Mouse (Mus musculus): Measurements from ENCODE around the gene Cdhr1. TPM values are rescaled to one million over a fixed set of nuclear protein-coding genes. Genes with fewer than 3 reads are reported as not detected.

The Cdhr1 gene
- polyA plus RNA-seq, 1 experiment: not detected

DNA sequence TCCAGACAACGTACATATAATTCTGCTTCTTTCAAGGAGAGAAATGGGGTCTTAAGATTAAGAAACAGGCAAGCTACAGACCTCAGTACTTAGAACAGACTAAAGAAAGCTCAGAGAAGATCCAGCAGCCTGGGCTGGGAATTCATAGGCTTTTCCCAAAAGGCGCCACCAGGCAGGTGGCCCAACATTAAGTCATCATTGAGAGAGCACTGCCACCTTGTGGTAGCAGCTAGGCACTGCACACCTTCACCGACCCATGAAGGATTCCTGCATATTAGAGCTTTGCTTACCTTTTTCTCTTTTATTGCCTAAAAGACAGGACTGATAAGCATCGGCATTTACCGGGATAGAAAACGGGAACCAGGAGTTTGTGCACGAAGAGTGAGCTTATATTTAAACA is 64.9 kb downstream of the Cdhr1 start:
- Histone ChIP-seq H3K27me3 (replicated peaks) (peaks cover 5% of the 10 kb centered on the region), H3K9me3 (no peaks in the 10 kb centered on the region), H3K4me1 (no peaks in the 10 kb centered on the region), H3K4me3 (replicated peaks) (no peak overlapping the region), H3K36me3 (replicated peaks; ENCODE audit: low read length) (no peaks in the 10 kb centered on the region)
- TF ChIP-seq FLI1 (IDR thresholded peaks at IDR 0.05; ENCODE audit: low read length): no peak
- no peak for TF ChIP-seq GATA1 (IDR thresholded peaks at IDR 0.05; ENCODE audit: borderline replicate concordance, low read length)

- Histone ChIP-seq H3K27me3 (replicated peaks) (peaks cover 5% of the 10 kb centered on the region), H3K36me3 (replicated peaks; ENCODE audit: low read length) (no peaks in the 10 kb centered on the region), H3K4me1 (no peaks in the 10 kb centered on the region), H3K4me3 (replicated peaks) (no peak overlapping the region), H3K9me3 (no peaks in the 10 kb centered on the region)
- TF ChIP-seq GATA1 (IDR thresholded peaks at IDR 0.05; ENCODE audit: borderline replicate concordance, low read length) (no peak), FLI1 (IDR thresholded peaks at IDR 0.05; ENCODE audit: low read length) (no peak)
These were observed 65.6 kb downstream of the Cdhr1 start for GRCm38 (mm10) chr14:37032481-37033104.

- Histone ChIP-seq H3K4me1 (no peaks in the 10 kb centered on the region), H3K36me3 (replicated peaks; ENCODE audit: low read length) (no peaks in the 10 kb centered on the region), H3K27me3 (replicated peaks) (no peaks in the 10 kb centered on the region), H3K4me3 (replicated peaks) (no peak overlapping the region), H3K9me3 (no peaks in the 10 kb centered on the region)
- no peak for TF ChIP-seq GATA1 (IDR thresholded peaks at IDR 0.05; ENCODE audit: borderline replicate concordance, low read length)
- no peak for TF ChIP-seq FLI1 (IDR thresholded peaks at IDR 0.05; ENCODE audit: low read length)
These were observed 69.6 kb downstream of the Cdhr1 start for GRCm38 (mm10) chr14:37028555-37028954.

DNA sequence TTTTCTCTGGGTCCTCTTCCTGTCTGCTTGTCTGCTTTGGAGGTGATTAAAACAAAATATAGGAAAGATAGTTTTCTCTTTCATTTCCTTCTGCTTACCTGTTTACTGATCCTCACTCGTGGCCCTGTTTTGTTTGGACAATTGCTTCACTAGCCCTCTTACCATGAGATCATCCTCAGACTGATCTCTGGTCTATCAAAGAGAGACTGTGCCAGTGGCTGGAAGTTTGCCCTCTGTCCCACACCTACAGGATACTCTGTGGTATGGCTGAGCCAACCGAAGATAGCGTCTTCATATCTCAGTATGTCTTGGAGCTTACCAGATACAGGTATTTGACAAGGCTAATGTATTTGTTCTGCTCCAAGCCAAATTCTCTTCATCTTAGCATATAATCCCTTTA is 70.2 kb downstream of the Cdhr1 start:
- H3K4me1 ChIP-seq: no peaks in the 10 kb centered on the region
- H3K36me3 ChIP-seq (replicated peaks; ENCODE audit: low read length): no peaks in the 10 kb centered on the region
- no peaks in the 10 kb centered on the region for H3K9me3 ChIP-seq
- no peak overlapping the region for H3K4me3 ChIP-seq (replicated peaks)
- no peak for TF ChIP-seq FLI1 (IDR thresholded peaks at IDR 0.05; ENCODE audit: low read length)
- no peak for TF ChIP-seq GATA1 (IDR thresholded peaks at IDR 0.05; ENCODE audit: borderline replicate concordance, low read length)
- no peaks in the 10 kb centered on the region for H3K27me3 ChIP-seq (replicated peaks)

Other genes with a start within 250 kb of the Cdhr1 start
- 0.31 TPM in 1 of 2 replicates, not detected in the other for gene Ccser2, start 129.6 kb downstream of the Cdhr1 start, polyA plus RNA-seq (2012; ENCODE audit: insufficient read depth, low replicate concordance)
- not detected in 2 replicates for gene Rgr, start 49.4 kb downstream of the Cdhr1 start, polyA plus RNA-seq (2012; ENCODE audit: insufficient read depth, low replicate concordance)
- gene Lrit1, start 43.5 kb downstream of the Cdhr1 start, polyA plus RNA-seq (2012; ENCODE audit: insufficient read depth, low replicate concordance): not detected in 2 replicates
- not detected in 2 replicates for gene Lrit2, start 30.4 kb downstream of the Cdhr1 start, polyA plus RNA-seq (2012; ENCODE audit: insufficient read depth, low replicate concordance)
- 4.3 TPM in 1 of 2 replicates, not detected in the other for gene 2610528A11Rik, start 15.7 kb upstream of the Cdhr1 start, polyA plus RNA-seq (2012; ENCODE audit: insufficient read depth, low replicate concordance)
- 12.5 and 20.9 TPM in 2 replicates for gene Ghitm, start 36.9 kb upstream of the Cdhr1 start, polyA plus RNA-seq (2012; ENCODE audit: insufficient read depth, low replicate concordance)